Comparison of ENCODE assay signal across 17 mouse cellular contexts in the genomic region with DNA sequence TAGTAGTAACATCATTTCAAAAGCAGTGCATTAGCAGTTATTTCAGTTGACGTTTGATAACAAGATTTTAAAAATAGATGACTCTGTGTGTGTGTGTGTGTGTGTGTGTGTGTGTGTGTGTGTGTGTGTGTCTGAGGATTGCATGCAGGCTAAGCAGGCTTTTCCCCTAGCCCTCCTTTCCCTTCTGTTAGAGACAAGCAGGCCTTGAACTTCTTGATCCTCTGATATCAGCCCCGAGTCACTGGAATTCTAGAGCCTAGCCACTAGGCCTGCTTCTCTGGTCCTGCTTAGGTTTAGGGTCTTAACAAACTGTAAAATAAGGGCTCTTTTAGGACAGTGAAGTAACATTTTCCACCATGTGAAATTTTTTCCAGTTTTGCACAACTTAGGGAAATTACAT. TPM values are rescaled to one million over a fixed set of nuclear protein-coding genes. Genes with fewer than 3 reads are reported as not detected.
DNase-seq lines count a peak whose midpoint lies in the region; ATAC-seq and TF ChIP-seq lines count a peak whose summit lies in the region.
"Had no signal": no experiment of that assay in that cellular context is flagged by ENCODE, and none has a peak within 500 bp of the region (broad histone marks: within the 10 kb centered on the region; RNA-seq: fewer than 3 reads in every experiment).

No protein-coding gene starts in this region.

- DNase-seq in heart, adult 2 months: no peak
- no peak for DNase-seq in heart, adult 18-20 months
- no peak for DNase-seq in layer of hippocampus, adult 2 months (ENCODE audit: low spot score in 2 of 2)
- DNase-seq in layer of hippocampus, adult 11-12 months (ENCODE audit: low spot score): no peak
- DNase-seq in frontal cortex, postnatal 25 days (ENCODE audit: low spot score in 2 of 2): no peak
- DNase-seq: cerebellum, adult 11 months had no signal

- no peaks in the 10 kb centered on the region for H3K27me3 ChIP-seq in heart, adult 2 months (ENCODE audit: control insufficient read depth, insufficient read depth, low read length)
- peaks cover 2% of the 10 kb centered on the region; the same call in 1 of the 2 replicates for H3K27me3 ChIP-seq in embryonic facial prominence, embryonic 13.5 days
- no peaks in the 10 kb centered on the region for H3K27me3 ChIP-seq in kidney, embryonic 15.5 days
- H3K27me3 ChIP-seq: lung, embryonic 15.5 days had no signal

- no peak overlapping the region for H3K4me3 ChIP-seq in heart, adult 2 months
- H3K4me3 ChIP-seq in layer of hippocampus, adult 2 months: no peak overlapping the region
- H3K4me3 ChIP-seq in embryonic facial prominence, embryonic 13.5 days: no peak overlapping the region
- no peak overlapping the region for H3K4me3 ChIP-seq in kidney, embryonic 15.5 days (replicated peaks)
- H3K4me3 ChIP-seq: hindbrain, embryonic 10.5 days; limb, embryonic 13.5 days; lung, embryonic 15.5 days; midbrain, embryonic 10.5 days had no signal

- no peak for TF ChIP-seq CTCF in heart, adult 2 months (IDR thresholded peaks at IDR 0.05)
- TF ChIP-seq CTCF in layer of hippocampus, adult 2 months (conservative IDR thresholded peaks at IDR 0.05): no peak

- no peak overlapping the region for H3K9ac ChIP-seq in heart, adult 2 months (ENCODE audit: low read depth, low read length)
- no peak overlapping the region for H3K9ac ChIP-seq in embryonic facial prominence, embryonic 13.5 days
- H3K9ac ChIP-seq in kidney, embryonic 15.5 days: no peak overlapping the region
- H3K9ac ChIP-seq: limb, embryonic 13.5 days; liver, embryonic 14.5 days; lung, embryonic 15.5 days had no signal

- H3K4me1 ChIP-seq in heart, adult 2 months (ENCODE audit: control insufficient read depth, insufficient read depth, low read length): peaks cover 3% of the 10 kb centered on the region; the same call in 1 of the 2 replicates
- peaks cover 30% of the 10 kb centered on the region for H3K4me1 ChIP-seq in embryonic facial prominence, embryonic 13.5 days
- H3K4me1 ChIP-seq in kidney, embryonic 15.5 days: 0 out of 2 replicates have a peak, but pooled peaks cover 4% of the 10 kb centered on the region
- H3K4me1 ChIP-seq: lung, embryonic 15.5 days had no signal

- no peaks in the 10 kb centered on the region for H3K79me2 ChIP-seq in heart, adult 2 months (replicated peaks; ENCODE audit: control insufficient read depth, insufficient read depth, low read length)

- ATAC-seq in embryonic facial prominence, embryonic 13.5 days (ENCODE audit: insufficient number of reproducible peaks, insufficient read depth, low FRiP score, low TSS enrichment, low read depth): no peak
- no peak for ATAC-seq in activated CD4-positive, CD25-positive, alpha-beta regulatory T cell, adult 4 months
- no peak for ATAC-seq in kidney, embryonic 15.5 days (replicated peaks; ENCODE audit: low FRiP score)
- ATAC-seq: hindbrain, postnatal 0 days; intestine, postnatal 0 days had no signal

- 30% methylated on average over 2 of the region's 2 CpGs for WGBS in heart, adult 2 months
- WGBS in embryonic facial prominence, embryonic 13.5 days: 48% methylated on average over 2 of the region's 2 CpGs
- 56% methylated on average over 2 of the region's 2 CpGs for WGBS in kidney, embryonic 15.5 days

- TF ChIP-seq POLR2A in heart, adult 2 months (IDR thresholded peaks at IDR 0.05; ENCODE audit: insufficient read depth, low read depth, low read length): no peak

- intact Hi-C loops in heart, adult 2 months (cut with DNase I): loop anchor here (2.0 to 5.0 kb wide), 2 partner anchors 192 to 270 kb away; no protein-coding TSS in a partner anchor

- no peak for TF ChIP-seq EP300 in heart, adult 2 months (IDR thresholded peaks at IDR 0.05; ENCODE audit: insufficient read depth, low read depth, low read length)

- H3K9me3 ChIP-seq in embryonic facial prominence, embryonic 13.5 days: no peaks in the 10 kb centered on the region
- no peaks in the 10 kb centered on the region for H3K9me3 ChIP-seq in kidney, embryonic 15.5 days (replicated peaks)
- H3K9me3 ChIP-seq: hindbrain, embryonic 10.5 days; limb, embryonic 13.5 days; lung, embryonic 15.5 days; midbrain, embryonic 10.5 days had no signal

- no peak overlapping the region for H3K4me2 ChIP-seq in embryonic facial prominence, embryonic 13.5 days
- no peak overlapping the region for H3K4me2 ChIP-seq in kidney, embryonic 15.5 days
- H3K4me2 ChIP-seq: limb, embryonic 13.5 days; lung, embryonic 15.5 days had no signal

- H3K27ac ChIP-seq in heart, adult 2 months: peak overlapping the region; percentile 83
- 0 out of 2 replicates have a peak overlapping the region, but pooled peaks have one; percentile 28 for H3K27ac ChIP-seq in layer of hippocampus, adult 2 months
- H3K27ac ChIP-seq in embryonic facial prominence, embryonic 13.5 days: peak overlapping the region; percentile 16; the same call in 1 of the 2 replicates
- H3K27ac ChIP-seq in kidney, embryonic 15.5 days: no peak overlapping the region
- H3K27ac ChIP-seq: hindbrain, embryonic 10.5 days; hindbrain, postnatal 0 days; limb, embryonic 13.5 days; liver, embryonic 14.5 days; lung, embryonic 15.5 days; macrophage; midbrain, embryonic 10.5 days had no signal

- peaks cover 5% of the 10 kb centered on the region; the same call in 1 of the 2 replicates for H3K36me3 ChIP-seq in heart, adult 2 months (ENCODE audit: control insufficient read depth, insufficient read depth, low read length)
- H3K36me3 ChIP-seq in embryonic facial prominence, embryonic 13.5 days: no peaks in the 10 kb centered on the region
- H3K36me3 ChIP-seq in kidney, embryonic 15.5 days: no peaks in the 10 kb centered on the region
- H3K36me3 ChIP-seq: hindbrain, embryonic 10.5 days; limb, embryonic 13.5 days; lung, embryonic 15.5 days; midbrain, embryonic 10.5 days had no signal

RNA-seq across cellular contexts. Expression of gene Slc38a6, which starts 38.6 kb away (rescaled TPM):
- total RNA-seq in heart, adult 2 months (2021): 1 to 10 TPM; 3.8 to 4.0 TPM
- 8.0 and 11.7 TPM in 2 replicates for polyA plus RNA-seq in heart, adult 2 months (2012; rRNA removed)
- 1 to 10 TPM; 3.6 to 4.0 TPM for total RNA-seq in heart, adult 18-20 months (2021)
- 10 to 100 TPM; 14.2 to 18.2 TPM for total RNA-seq in layer of hippocampus, adult 2 months (2021)
- 10.9 and 13.7 TPM in 2 replicates for polyA plus RNA-seq in embryonic facial prominence, embryonic 13.5 days (2015; fragmentation: Nextera tagmentation; extraction: Ambion mirVana)
- polyA plus RNA-seq in activated CD4-positive, CD25-positive, alpha-beta regulatory T cell, adult 4 months (2017; shearing (Covaris generic)): 1 to 10 TPM; 5.5 to 8.7 TPM
- polyA plus RNA-seq in kidney, embryonic 15.5 days (2015; fragmentation: Nextera tagmentation; extraction: Ambion mirVana): 9.5 and 9.8 TPM in 2 replicates

RNA-seq across cellular contexts. Expression of gene Trmt5, which starts 38.7 kb away (rescaled TPM):
- 10 to 100 TPM; 51.8 to 52.4 TPM for total RNA-seq in heart, adult 2 months (2021)
- 16.0 and 29.7 TPM in 2 replicates for polyA plus RNA-seq in heart, adult 2 months (2012; rRNA removed)
- total RNA-seq in heart, adult 18-20 months (2021): 10 to 100 TPM; 52.1 to 56.9 TPM
- total RNA-seq in layer of hippocampus, adult 2 months (2021): 10 to 100 TPM in 1 of 2 experiments, 1 to 10 TPM in 1; 9.7 to 13.0 TPM
- 17.3 and 18.9 TPM in 2 replicates for polyA plus RNA-seq in embryonic facial prominence, embryonic 13.5 days (2015; fragmentation: Nextera tagmentation; extraction: Ambion mirVana)
- 10 to 100 TPM; 14.9 to 20.9 TPM for polyA plus RNA-seq in activated CD4-positive, CD25-positive, alpha-beta regulatory T cell, adult 4 months (2017; shearing (Covaris generic))
- 20.7 TPM in 2 replicates for polyA plus RNA-seq in kidney, embryonic 15.5 days (2015; fragmentation: Nextera tagmentation; extraction: Ambion mirVana)
